Mouse (Mus musculus): ENCODE measurements around the gene Lrp5. TPM values are rescaled to one million over a fixed set of nuclear protein-coding genes. Genes with fewer than 3 reads are reported as not detected.

Lrp5 gene
- 8.2 TPM for total RNA-seq (2023)

GRCm38 (mm10) chr19:3686215-3686894 lies at the start of gene Lrp5:
TSS of gene Lrp5 (minus strand) at chr19:3686564.

GRCm38 (mm10) chr19:3708078-3709012 lies 22.0 kb upstream of the Lrp5 start, which contains the start of gene 1810055G02Rik:
TSS of gene 1810055G02Rik (plus strand) at chr19:3708293.

DNA sequence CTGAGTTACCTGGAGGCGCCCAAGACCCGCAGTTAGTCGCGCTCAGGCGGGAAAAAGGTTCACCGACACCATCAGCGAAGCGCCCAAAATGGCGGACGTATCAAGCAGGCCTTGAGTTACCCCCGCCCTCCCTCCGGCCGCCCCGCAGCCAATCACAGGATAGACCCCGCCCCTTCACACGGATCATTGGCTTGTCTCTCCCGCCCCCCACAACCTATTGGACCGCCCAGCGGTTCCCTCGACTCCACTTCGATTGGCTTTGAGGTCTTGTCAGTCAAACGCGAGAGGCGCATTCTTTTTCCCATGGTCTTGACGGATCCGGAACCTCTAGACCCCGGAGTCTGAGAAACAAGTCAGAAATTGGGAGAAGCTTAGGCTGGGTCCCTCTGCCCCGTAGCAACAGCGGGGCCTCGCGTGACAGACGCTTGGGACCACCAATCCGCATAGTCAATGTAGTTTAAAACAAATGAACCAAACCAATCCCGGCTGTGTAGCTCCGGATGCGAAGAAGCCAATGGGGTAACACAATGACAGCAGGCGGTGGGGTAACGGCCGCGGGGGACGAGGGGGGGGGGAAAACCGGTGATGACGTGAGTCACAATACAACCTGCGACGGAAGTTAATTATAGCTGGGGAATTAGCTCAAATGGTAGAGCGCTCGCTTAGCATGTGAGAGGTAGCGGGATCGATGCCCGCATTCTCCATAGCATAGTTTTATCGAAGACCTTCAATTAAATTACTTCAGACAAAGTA lies 110.6 kb downstream of the Lrp5 start, which contains the start of gene Ppp6r3:
Gene Ppp6r3 (minus strand): TSS at position 118 of the 753 bp plus-strand sequence.

Other genes with a start within 250 kb of the Lrp5 start
- gene Ppp6r3, start 110.8 kb downstream of the Lrp5 start, total RNA-seq (2023) = 146 TPM
- 6.4 TPM for gene 1810055G02Rik, start 21.7 kb upstream of the Lrp5 start, total RNA-seq (2023)
- gene Kmt5b, start 80.9 kb upstream of the Lrp5 start, total RNA-seq (2023) = 169 TPM
- 62.4 TPM for gene Chka, start 165.2 kb upstream of the Lrp5 start, total RNA-seq (2023)
- gene Tcirg1, start 220.6 kb upstream of the Lrp5 start, total RNA-seq (2023) = 58.1 TPM
- 53.0 TPM for gene Ndufs8, start 226.2 kb upstream of the Lrp5 start, total RNA-seq (2023)
- gene Aldh3b1, start 243.2 kb upstream of the Lrp5 start, total RNA-seq (2023) = 0.86 TPM
- 27.8 TPM for gene Unc93b1, start 248.6 kb upstream of the Lrp5 start, total RNA-seq (2023)